Mouse (Mus musculus) hindbrain, embryonic 10.5 days (tissue): ENCODE measurements around the gene Hacl1. TPM values are rescaled to one million over a fixed set of nuclear protein-coding genes. Genes with fewer than 3 reads are reported as not detected.

Source experiments
- DNase-seq: peaks from one replicate; pipeline ENCODE4 v3.0.0-alpha.2; 2017; ENCODE audit warnings: low spot score
- H3K27ac ChIP-seq: fragments of 300-500 bp; sonication (generic); 2 replicates; pipeline ENCODE4 v1.5.1; 2016; ENCODE audit warnings: mild to moderate bottlenecking, moderate library complexity
- H3K27me3 ChIP-seq: fragments of 300-500 bp; sonication (generic); 2 replicates; pipeline ENCODE4 v1.6.1; 2016; ENCODE audit warnings: mild to moderate bottlenecking; ENCODE audit not compliant: poor library complexity, insufficient read depth, severe bottlenecking
- H3K36me3 ChIP-seq: fragments of 300-500 bp; sonication (generic); 2 replicates; pipeline ENCODE4 v1.6.1; 2016; ENCODE audit warnings: mild to moderate bottlenecking, moderate library complexity
- H3K4me1 ChIP-seq: fragments of 300-500 bp; sonication (generic); replicated peaks from 2 replicates; pipeline ENCODE4 v1.6.1; 2016; ENCODE audit warnings: mild to moderate bottlenecking
- H3K4me3 ChIP-seq: fragments of 300-500 bp; sonication (generic); 2 replicates; pipeline ENCODE4 v1.5.1; 2016; ENCODE audit warnings: mild to moderate bottlenecking, moderate library complexity
- H3K9me3 ChIP-seq: fragments of 300-500 bp; sonication (generic); 2 replicates; pipeline ENCODE4 v1.6.1; 2016; ENCODE audit warnings: mild to moderate bottlenecking, moderate library complexity
- WGBS: fragments of 180-500 bp; shearing (Covaris S2); methylation state at CpG from one replicate; pipeline ENCODE4 v1.1.7; 2016; 5-methylcytosine and 5-hydroxymethylcytosine counted together
- polyA plus RNA-seq: library from polyadenylated mRNA; unstranded; fragments of >200 nt; fragmentation: Nextera tagmentation; extraction: Ambion mirVana; gene quantifications from 2 replicates; pipeline ENCODE4 v1.2.1, GENCODE M21; 2016

The Hacl1 gene
- polyA plus RNA-seq, 1 experiment from 2014 or later: 8.2 TPM

GRCm38 (mm10) chr14:31667741-31668140 is 26.7 kb upstream of the Hacl1 start:
- 86% methylated on average over 6 of the region's 6 CpGs for WGBS
- Histone ChIP-seq H3K4me1 (peaks cover 60% of the 10 kb centered on the region), H3K27ac (peak overlapping the region; percentile 41; the same call in 1 of the 2 replicates)

DNA sequence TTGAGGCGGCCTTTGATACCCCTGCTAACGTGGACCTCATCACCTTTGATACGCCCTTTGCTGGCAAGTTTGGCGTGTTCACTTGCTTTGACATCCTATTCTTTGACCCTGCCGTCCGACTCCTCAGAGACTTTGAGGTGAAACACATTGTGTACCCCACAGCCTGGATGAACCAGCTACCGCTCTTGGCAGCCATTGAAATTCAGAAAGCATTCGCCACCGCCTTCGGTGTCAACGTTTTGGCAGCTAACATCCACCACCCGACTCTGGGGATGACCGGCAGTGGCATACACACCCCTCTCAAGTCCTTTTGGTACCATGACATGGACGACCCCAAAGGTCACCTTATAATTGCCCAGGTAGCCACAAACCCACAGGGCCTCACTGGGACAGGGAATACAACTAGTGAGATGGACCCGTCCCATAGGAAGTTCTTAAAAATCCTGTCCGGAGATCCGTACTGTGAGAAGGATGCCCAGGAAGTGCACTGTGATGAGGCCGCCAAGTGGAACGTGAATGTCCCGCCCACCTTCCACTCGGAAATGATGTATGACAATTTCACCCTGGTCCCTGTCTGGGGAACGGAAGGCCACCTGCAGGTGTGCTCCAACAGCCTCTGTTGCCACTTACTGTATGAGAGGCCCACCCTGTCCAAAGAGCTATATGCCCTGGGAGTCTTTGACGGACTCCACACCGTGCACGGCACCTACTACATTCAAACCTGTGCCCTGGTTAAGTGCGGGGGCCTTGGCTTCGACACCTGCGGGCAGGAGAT is 26.0 kb upstream of the Hacl1 start:
- WGBS: 95% methylated on average over 28 of the region's 28 CpGs
- DNase-seq: no peak
- H3K27ac ChIP-seq: no peak overlapping the region
- H3K36me3 ChIP-seq: peaks cover 10% of the 10 kb centered on the region
- no peaks in the 10 kb centered on the region for H3K27me3 ChIP-seq
- no peak overlapping the region for H3K4me3 ChIP-seq
- peaks cover 66% of the 10 kb centered on the region for H3K4me1 ChIP-seq
- no peaks in the 10 kb centered on the region for H3K9me3 ChIP-seq

More at GRCm38 (mm10) chr14:31667741-31668140, 26.7 kb upstream of the Hacl1 start:
- no peak for DNase-seq
- Histone ChIP-seq H3K9me3 (no peaks in the 10 kb centered on the region), H3K36me3 (peaks cover 10% of the 10 kb centered on the region), H3K4me3 (no peak overlapping the region), H3K27me3 (no peaks in the 10 kb centered on the region)

GRCm38 (mm10) chr14:31665566-31665940 is 24.5 kb upstream of the Hacl1 start:
- peaks cover 66% of the 10 kb centered on the region for H3K4me1 ChIP-seq
- peaks cover 10% of the 10 kb centered on the region for H3K36me3 ChIP-seq
- no peaks in the 10 kb centered on the region for H3K9me3 ChIP-seq
- DNase-seq: no peak
- no peak overlapping the region for H3K4me3 ChIP-seq
- WGBS: 89% methylated on average over 4 of the region's 4 CpGs
- no peak overlapping the region for H3K27ac ChIP-seq
- H3K27me3 ChIP-seq: no peaks in the 10 kb centered on the region

DNA sequence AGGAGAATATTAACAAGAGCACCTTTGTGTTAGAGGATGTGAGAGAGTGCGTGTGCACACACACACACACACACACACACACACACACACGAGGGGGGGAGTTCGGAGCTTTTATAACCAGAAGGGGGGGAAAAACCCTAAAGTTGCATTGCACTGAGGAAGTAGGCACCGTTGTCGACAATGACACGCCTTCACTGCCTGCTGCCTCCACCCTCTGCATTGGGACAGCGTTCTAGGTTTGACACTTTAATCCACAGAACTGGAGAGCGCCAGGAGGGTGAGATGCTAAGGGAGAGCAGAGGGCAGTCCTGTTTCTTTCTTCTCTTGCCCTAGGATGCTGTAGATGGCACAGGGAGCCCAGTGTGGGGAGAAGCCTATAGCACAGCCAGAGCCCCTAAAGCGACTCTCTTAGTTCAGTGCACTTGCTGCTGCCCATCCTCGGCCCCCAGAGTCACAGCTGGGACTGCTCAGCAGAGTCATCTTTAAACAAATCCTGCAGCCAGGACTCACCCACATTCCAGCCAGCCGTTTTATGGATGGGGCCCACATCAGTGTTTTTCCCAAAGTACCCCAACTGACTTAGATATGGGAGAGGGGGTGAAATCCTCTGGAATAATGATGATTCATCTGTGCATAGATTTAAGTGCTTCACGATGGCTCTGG is 23.9 kb upstream of the Hacl1 start:
- Histone ChIP-seq H3K27ac (peak overlapping the region; percentile 91; the same call in 1 of the 2 replicates), H3K4me1 (peaks cover 66% of the 10 kb centered on the region), H3K36me3 (peaks cover 10% of the 10 kb centered on the region), H3K4me3 (no peak overlapping the region), H3K27me3 (no peaks in the 10 kb centered on the region), H3K9me3 (no peaks in the 10 kb centered on the region)
- no peak for DNase-seq
- 78% methylated on average over 12 of the region's 12 CpGs for WGBS

DNA sequence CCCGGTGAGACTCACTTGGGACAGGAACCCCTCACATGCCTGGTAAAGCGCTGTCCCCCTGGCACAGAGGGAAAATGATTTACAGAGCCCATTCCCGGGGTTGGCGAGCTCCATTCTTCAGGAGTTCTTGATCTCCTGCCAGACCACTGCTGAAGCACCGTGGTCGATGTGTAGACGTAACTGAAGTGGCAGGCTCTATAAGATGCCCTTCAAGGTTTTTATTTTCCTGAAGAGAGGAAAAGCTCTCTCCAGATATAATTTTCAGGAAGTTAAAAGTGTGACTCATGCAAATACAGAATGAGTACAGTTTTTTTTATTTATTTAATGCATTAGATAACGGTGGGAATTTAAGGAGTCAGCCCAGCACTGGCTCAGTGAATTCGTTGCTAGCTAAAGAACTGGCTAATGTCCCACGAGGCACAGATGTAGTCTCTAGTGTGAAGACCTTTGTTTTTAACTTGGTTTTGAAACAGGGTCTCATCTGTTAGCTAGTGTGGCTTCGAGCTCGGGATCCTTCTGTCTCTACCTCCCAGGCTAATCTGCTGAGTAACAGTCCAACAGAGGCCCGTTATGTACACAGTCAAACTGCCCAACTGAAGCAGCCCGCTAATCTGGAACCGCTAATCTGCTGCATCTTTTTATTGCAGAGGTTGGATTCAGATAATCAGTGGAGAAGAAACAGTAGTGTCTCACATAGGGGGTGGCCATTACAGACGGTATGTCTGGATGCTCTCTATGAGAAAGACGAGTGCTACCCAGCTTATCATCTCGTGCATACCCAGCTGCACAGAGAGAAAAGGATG is 23.2 kb upstream of the Hacl1 start:
- H3K27me3 ChIP-seq: no peaks in the 10 kb centered on the region
- no peak for DNase-seq
- H3K36me3 ChIP-seq: peaks cover 10% of the 10 kb centered on the region
- 82% methylated on average over 18 of the region's 18 CpGs for WGBS
- no peak overlapping the region for H3K4me3 ChIP-seq
- no peaks in the 10 kb centered on the region for H3K9me3 ChIP-seq
- H3K4me1 ChIP-seq: peaks cover 60% of the 10 kb centered on the region
- peak overlapping the region; percentile 91; the same call in 1 of the 2 replicates for H3K27ac ChIP-seq

DNA sequence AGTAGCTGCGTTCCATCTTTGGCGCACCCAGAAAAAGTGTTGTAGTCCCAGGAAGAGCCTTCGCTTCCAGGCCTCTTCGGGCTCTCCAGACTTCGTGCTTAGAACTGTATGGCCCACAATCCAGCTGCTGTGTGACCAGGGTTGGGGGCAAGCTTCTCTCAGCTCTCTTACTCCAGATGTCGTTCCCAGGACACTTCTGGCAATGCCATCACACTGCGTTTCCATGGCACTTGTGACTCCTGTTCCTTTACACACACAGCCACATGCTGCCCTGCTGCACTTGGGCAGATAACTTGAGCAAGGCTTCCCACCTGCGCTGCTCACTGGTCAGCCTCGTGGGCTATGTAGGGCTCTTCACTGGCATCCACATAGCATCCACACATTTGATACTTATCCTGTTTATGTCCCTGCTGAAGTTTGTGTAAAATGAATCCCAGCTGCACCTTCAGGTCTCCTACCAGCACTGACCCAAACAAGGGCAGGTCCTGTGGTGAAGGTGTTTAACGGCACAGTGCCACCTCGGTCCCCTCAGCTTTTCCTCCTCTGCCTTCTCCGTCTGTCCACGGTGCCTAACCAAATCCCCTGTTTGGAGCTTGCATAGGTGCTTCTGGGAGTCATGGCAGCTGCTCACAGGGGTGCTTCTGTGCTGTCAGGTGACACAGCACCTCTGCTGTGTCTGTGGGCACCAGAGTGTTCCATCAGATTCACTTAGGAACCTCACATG is 22.5 kb upstream of the Hacl1 start:
- H3K4me3 ChIP-seq: no peak overlapping the region
- peaks cover 10% of the 10 kb centered on the region for H3K36me3 ChIP-seq
- H3K27me3 ChIP-seq: no peaks in the 10 kb centered on the region
- no peak for DNase-seq
- 88% methylated on average over 13 of the region's 13 CpGs for WGBS
- H3K4me1 ChIP-seq: peaks cover 52% of the 10 kb centered on the region
- peak overlapping the region; percentile 91 for H3K27ac ChIP-seq
- no peaks in the 10 kb centered on the region for H3K9me3 ChIP-seq

- Histone ChIP-seq H3K9me3 (no peaks in the 10 kb centered on the region), H3K36me3 (peaks cover 10% of the 10 kb centered on the region), H3K4me1 (peaks cover 51% of the 10 kb centered on the region), H3K27me3 (no peaks in the 10 kb centered on the region), H3K4me3 (peak overlapping the region; percentile 53), H3K27ac (peak overlapping the region; percentile 91)
- WGBS: 34% methylated on average over 9 of the region's 9 CpGs
- peak; percentile 48 for DNase-seq
These were observed 21.6 kb upstream of the Hacl1 start for GRCm38 (mm10) chr14:31662555-31663211.

DNA sequence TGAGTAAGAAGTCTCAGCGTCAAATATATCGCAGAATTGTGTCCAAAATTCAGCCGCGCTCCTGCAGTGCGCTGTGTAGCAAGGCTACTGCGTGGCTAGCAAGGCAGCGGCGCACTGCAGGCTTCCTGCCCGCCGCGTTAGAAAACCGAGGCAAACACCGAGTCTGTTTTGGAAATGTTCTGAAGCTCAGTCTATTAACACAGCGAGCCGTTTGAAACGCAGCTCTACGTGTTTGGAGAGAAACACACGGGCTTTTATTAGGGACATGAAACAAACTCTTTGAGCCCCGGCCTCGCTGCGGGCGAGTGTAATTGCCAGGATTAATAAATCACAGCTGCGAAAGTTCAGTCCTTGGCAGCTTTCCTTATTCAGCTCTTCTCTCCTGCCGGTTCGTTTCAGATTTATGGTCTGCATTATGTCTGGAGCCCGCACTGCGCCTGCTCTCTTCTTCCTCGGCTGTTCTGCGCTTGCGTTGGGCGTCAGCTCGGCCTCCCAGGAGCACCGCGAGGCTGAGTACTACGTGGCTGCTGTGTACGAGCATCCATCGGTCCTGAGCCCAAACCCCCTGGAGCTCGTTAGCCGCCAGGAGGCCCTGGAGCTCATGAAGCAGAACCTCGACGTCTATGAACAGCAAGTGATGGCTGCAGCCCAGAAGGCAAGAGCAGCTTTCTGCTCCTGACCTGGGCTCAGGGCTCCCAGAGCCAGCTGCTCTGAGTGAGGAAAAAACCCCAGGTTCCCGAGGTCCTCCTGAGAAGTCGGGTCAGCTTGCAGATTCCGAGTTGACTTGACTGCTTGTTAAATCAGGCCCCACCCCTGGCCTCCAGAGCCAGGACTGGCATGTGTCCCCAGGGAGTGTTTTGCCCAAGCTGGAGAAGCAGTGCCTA is 20.8 kb upstream of the Hacl1 start:
- H3K4me1 ChIP-seq: peaks cover 55% of the 10 kb centered on the region
- WGBS: 10% methylated on average over 44 of the region's 44 CpGs
- DNase-seq: peak; percentile 84
- H3K27me3 ChIP-seq: no peaks in the 10 kb centered on the region
- H3K27ac ChIP-seq: peak overlapping the region; percentile 91
- no peaks in the 10 kb centered on the region for H3K9me3 ChIP-seq
- H3K36me3 ChIP-seq: peaks cover 4% of the 10 kb centered on the region
- H3K4me3 ChIP-seq: peak overlapping the region; percentile 53

DNA sequence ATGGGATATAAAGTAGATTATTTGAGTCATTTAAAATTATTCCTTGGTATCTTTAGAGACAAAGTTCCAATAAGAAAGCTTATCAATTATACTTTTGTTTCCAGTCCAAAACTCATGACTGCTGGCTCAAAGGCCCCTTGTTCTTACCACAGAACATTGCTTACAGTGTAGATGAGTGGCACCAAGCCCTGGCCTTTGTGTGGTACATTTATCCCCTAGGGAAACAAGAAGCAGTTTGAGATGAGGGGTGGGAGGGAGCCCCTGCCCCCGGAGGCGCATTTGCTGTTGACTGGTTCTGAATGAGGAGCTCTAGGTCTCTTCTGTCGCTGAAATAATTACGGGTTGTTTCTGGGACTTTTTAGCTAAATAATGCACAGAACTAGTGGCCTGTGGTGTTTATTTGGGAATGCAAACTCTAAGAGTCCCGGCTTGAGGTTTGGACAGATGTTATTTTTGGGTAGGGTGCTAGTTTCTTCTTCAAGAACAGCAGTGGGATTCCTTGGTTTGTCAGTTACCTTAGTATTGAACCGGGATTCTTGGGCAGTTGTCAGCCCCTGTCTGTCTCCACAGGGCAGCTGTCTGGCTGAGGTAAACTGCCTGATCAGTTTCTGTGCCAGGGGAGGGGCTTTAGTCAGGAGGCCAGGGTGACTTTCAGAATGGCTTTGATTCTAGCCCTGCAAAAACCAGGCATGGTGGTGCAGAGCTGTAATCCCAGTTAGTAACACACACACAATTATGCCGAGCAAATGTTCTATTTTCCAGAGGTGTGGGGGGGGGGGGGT is 19.4 kb upstream of the Hacl1 start:
- H3K9me3 ChIP-seq: no peaks in the 10 kb centered on the region
- WGBS: 71% methylated on average over 7 of the region's 7 CpGs
- DNase-seq: no peak
- H3K36me3 ChIP-seq: no peaks in the 10 kb centered on the region
- peak overlapping the region; percentile 91 for H3K27ac ChIP-seq
- H3K27me3 ChIP-seq: no peaks in the 10 kb centered on the region
- H3K4me1 ChIP-seq: peaks cover 54% of the 10 kb centered on the region
- H3K4me3 ChIP-seq: no peak overlapping the region

DNA sequence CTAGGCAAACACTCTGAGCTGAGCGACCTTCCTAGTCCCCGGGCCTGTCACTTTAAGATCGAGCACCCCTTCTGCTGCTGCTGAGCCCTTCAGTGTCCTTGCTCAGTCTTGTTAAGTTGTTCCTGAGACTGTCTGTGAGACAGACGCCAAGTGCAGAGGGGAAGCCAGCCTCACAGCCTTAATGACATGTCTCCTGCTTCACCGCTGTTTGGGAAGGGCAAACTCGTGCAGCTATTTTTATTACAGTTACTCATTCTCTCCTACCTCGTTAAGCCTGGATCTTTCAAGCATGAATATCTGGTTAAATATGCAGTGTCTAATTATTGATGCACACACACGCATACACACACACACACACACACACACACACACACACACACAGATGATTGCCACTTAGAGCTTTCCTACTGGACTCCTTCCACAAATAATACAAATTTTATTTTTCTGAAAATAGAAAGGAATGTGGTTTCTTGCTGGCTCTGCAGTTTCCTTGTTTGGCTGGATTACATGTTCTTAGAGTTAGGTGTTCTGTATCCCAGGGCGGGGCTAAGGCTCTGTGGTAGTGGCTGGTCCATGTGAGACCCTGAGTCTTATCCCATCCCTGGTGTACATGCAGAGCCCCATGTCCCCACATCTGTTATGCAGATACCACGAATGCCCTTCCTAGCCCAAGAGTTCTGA is 18.6 kb upstream of the Hacl1 start:
- H3K27ac ChIP-seq: no peak overlapping the region

More for the DNA sequence above, 18.6 kb upstream of the Hacl1 start:
- no peak for DNase-seq
- no peaks in the 10 kb centered on the region for H3K36me3 ChIP-seq
- H3K9me3 ChIP-seq: no peaks in the 10 kb centered on the region
- WGBS: 81% methylated on average over 10 of the region's 10 CpGs
- H3K4me3 ChIP-seq: no peak overlapping the region
- H3K4me1 ChIP-seq: peaks cover 48% of the 10 kb centered on the region
- H3K27me3 ChIP-seq: no peaks in the 10 kb centered on the region
